Mouse (Mus musculus): ENCODE results near the gene Mgarp.

DNA sequence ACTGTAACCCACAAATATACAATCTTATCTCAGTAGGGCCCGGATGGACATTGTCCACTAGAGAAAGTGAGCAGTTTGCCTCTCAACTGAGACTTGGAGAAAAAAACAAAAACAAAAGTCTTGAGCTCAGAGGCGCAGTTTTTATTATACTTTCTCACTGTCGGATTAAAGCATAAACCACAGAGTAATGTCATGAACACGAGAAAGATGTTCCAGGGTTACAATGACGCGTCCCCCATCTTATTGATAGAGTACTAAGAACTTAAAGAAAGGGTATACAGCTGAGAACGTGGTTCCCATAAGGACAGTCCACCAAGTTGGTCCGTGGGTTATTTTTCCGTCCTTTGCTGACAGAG is 57.2 kb downstream of the Mgarp start:
- no peak for TF ChIP-seq CTCF (IDR thresholded peaks at IDR 0.05; ENCODE audit: control insufficient read depth, insufficient read depth, insufficient replicate concordance, low read depth, low read length)
- TF ChIP-seq POLR2A (IDR thresholded peaks at IDR 0.05; ENCODE audit: control insufficient read depth, low read depth, low read length) = no peak

All from testis, adult 2 months (tissue).